Mouse (Mus musculus): ENCODE measurements around the gene Clcn7.

Clcn7 gene

DNA sequence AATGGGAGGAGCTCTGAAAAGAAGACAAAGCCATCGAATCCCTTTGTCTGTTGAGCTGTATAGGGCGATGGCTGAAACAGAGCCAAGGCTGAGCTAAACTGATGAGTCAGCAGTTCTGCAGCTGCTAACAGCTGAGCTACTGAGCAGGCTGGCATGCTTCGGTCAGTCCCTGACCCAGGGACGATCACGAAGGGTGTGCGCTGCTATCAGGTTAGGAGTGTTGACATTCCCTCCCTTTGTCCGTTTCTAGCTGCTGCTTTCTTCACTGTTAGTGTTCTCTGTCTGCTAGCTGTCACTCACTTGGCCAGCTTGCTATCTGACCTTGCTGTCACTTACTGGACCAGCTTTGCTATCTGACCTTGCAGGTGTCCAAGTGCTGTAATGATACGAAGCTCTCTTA is 6.1 kb upstream of the Clcn7 start:
- no peak for DNase-seq (ENCODE audit: low spot score in 2 of 2)

DNA sequence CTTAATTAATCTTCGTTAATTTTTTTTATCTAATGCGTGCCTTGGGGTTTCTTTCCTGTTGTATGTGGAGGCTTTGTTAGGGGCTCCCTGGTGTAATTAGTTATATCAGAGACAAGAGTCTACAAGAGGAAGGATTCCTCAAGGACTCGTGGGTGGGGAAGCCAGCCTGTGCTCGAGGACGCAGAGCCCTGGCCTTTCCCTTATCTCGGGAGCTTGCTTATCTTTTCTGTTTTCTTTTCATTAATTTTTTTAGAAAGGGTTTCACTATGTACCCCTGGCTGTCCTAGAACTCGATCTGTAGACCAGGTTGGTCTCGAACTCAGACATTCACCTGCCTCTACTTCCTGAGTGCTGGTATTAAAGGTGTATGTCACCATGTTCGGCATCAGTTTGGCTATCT is 5.5 kb upstream of the Clcn7 start:
- no peak for DNase-seq (ENCODE audit: low spot score in 2 of 2)

DNA sequence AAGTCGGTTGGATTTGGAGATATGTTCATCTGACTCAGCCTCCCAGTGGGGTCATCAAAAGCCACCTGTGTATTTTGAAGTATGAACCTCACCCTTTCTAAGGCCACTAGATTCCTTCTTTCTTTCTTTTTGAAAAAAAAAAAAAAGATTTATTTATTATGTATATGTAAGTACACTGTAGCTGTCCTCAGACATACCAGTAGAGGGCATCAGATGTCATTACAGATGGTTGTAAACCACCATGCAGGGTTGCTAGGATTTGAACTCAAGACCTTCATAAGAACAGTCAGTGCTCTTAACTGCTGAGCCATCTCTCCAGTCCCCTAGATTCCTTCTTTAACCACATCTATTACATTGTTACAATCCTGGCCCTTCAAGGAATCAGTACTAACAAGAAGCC is 3.1 kb upstream of the Clcn7 start:
- no peak for DNase-seq (ENCODE audit: low spot score in 2 of 2)

DNA sequence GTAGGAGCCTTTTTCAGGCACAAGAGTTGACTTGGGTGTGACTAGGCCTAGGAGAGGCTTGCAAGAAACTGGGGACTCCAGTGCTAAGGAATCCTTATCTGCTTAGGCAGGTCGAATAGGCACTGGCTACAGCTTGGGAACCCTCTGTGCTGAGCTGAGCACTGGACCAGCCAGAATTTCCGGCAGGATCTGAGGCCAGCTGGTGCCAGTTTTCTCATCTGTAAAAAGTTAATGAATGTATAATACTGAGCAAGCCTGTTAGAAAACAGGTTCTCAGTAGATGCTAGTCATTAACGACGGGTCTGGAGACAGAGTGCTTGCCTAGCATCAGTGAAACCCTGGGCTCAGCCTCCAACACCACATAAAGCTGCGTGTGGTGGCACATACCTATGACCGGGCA is 2.4 kb downstream of the Clcn7 start:
- no peak for DNase-seq (ENCODE audit: low spot score in 2 of 2)

DNA sequence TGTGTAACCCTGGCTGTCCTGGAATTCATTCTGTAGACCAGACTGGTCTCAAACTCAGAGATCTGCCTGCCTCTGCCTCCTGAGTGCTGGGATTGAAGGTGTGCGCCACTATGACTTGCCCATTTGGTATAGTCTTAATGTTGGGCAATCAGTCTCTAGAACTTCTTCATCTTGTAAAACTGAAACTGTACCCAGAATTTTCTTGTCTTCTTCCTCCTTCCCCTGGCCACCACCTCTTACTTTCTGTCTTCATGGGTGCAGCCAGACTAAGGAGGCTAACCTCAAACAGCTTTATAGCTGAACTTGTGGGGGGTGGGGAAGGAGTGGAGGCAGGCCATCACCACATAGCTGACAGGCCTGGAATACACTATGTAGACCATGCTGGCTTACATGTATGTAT is 5.6 kb downstream of the Clcn7 start:
- no peak for DNase-seq (ENCODE audit: low spot score in 2 of 2)

DNA sequence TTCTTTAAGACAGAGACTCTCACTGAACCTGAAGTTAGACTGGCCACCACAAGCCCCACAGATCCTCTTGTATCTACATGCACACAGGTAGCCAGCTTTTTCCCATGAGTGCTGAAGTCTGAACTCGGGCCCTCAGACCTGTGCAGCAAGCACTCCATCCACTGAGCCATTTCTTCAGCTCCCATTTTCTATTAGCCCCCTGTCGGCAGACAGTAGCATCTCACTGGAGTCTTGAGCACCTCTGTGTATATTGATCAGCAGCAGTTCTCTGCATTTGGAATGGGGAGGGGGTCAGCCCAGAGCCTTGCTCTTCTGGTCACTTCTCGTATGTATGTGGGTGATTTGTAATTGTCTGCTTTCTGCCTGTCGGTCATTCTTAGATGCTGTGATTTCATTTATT is 6.8 kb downstream of the Clcn7 start:
- DNase-seq (ENCODE audit: low spot score in 2 of 2), result no peak

DNA sequence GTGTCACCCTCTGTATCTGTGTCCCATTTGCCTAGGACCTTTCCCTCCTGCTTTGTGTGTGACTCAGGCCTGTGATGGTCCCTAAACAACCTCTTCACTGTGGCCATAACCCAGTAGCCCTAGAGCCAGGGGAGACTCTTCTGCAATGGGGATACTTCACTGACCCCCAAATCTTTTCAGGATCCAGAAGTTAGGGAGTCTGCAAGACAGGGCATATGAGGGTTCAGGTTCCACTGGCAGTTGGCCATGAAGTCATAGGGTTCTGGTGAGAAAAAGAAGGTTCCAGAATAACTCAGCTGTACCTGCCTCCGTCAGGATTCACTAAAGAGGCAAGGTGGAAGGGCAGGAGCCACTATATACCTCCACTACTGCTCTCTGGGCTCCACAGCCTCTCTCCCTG is 29.0 kb downstream of the Clcn7 start, which contains the start of gene Ccdc154:
TSS of gene Ccdc154 (plus strand) at position 301 of the 400 bp plus-strand sequence.
- no peak for DNase-seq (ENCODE audit: low spot score in 2 of 2)

DNA sequence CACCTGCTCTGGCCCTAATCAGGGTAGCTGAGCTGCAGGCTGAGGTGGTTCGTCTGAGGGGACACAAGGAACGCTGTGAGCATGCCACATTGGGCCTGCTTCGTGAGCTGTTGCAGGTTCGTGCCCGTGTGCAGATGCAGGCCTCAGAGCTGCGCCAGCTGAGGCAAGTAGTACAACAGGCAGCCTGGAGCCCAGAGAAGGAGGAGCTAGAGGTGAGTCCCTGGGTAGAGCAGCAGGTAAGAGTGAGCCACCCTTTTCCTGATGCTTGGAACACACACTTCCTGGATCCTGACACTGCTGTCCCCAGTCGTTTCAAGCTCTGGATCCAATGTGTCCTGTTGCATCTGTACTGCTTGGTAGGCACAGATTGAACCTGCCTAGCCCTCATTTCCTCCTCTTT is 30.2 kb downstream of the Clcn7 start:
- DNase-seq (ENCODE audit: low spot score in 2 of 2), result no peak

DNA sequence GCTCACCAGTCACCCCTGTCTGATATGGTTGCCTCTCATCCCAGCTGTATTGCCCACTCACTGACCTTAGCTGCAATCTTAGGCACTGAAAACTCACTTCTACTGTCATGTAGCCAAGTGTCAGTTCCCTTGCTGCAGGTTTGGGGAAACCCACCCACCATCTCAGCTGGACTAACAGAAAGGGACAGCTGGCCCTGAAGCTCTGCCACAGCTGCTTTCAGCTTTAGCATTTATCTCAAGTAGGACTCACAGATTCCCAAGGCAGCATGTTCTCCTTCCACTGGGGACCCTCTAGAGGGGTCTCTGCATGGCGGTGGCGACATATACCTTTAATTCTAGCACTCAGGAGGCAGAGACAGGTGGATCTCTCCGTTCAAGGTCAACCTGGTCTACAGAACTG is 31.6 kb downstream of the Clcn7 start:
- DNase-seq (ENCODE audit: low spot score in 2 of 2), result no peak

DNA sequence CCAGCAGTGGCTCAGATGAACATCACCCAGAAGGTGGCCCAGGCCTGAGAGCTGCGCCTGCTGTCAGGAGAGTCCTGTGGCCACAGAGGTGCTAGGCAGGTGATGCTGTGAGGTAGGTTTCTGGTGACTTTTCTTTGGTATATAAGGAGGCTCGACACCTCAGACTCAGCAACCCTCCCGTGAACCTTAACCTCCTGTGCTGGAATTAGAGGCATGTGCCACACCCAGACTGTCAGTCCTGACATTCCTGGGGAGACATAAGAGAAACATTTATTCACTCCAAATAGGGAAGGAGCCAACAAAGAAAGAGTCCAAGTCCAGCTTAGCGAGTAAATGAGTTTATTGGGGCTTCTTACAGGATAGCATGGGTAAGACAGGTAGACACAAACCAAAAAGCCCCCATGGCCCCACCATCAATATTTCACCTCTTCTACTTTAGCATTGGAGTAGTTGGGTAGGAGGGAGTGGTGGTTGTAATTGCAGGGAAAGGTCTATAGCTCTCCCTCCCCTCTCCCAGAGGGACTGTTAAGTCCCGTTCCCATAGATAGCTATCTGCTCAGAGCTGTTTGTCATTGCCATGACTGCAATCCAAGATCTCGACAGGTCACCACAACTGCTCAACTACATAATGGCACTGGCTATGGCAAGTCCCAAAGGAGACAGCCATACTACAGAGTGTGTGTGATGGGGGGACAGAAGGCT is 32.9 kb downstream of the Clcn7 start:
- DNase-seq (ENCODE audit: low spot score in 2 of 2), result no peak

DNA sequence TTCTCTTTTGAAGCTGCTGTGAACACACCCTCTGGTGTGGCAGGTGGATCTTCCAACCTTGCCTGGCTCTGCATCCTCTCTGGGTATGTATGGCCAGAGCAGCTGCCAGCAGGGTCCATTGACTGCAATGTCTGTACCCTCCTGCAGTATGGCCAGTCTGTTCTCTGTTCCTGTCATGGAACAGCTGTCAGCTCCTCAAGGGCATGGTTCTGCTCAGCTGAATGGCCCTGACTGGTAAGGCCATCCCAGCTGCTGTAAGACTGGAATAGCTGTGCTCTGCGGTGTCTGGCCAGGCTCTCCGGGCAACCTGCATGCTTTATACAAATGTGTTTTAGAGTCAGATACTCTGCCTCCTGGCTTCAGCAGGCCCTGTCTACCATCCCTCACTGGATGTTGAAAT is 36.5 kb downstream of the Clcn7 start:
- no peak for DNase-seq (ENCODE audit: low spot score in 2 of 2)

DNA sequence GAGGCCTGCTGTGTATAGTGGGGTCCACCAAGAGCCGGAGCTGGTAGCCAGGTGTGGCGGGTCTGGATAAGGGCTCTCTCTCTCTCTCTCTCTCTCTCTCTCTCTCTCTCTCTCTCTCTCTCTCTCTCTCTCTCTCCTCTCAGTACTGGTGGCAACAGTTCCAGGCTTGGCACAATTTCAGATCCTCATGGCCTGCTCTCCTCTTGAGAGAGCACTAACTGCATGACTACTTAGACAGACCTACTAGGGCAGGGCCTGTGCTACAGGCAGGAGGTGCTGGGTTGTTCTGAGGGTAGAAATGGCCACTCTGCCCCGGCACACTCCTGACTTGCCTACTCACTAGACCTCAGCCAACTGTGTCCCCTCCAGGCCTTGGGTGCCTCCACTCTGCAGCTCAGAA is 39.4 kb downstream of the Clcn7 start:
- no peak for DNase-seq (ENCODE audit: low spot score in 2 of 2)

DNA sequence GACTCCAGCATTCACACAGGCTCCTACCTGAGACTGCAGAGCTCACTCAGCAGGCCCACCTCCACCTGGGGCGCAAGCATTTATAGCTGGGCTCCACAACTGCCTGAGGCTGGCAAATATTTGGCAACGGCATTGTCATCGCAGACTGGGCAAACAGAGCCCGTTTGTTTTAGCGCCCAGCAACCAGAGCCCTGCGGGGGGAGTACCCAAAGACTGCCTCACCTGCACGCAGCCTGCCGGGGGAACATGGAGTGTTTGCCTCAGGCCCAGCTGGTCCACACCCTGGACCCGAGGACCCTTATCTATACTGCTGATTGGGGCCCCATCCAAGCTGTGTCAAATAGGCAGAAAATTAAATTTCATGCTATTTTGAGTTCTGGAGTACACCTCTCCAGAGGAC is 42.2 kb downstream of the Clcn7 start, which contains the start of gene Gm38655:
TSS of gene Gm38655 (minus strand) at position 61 of the 400 bp plus-strand sequence.
- DNase-seq (ENCODE audit: low spot score in 2 of 2), result peak; percentile 39 to 66

DNA sequence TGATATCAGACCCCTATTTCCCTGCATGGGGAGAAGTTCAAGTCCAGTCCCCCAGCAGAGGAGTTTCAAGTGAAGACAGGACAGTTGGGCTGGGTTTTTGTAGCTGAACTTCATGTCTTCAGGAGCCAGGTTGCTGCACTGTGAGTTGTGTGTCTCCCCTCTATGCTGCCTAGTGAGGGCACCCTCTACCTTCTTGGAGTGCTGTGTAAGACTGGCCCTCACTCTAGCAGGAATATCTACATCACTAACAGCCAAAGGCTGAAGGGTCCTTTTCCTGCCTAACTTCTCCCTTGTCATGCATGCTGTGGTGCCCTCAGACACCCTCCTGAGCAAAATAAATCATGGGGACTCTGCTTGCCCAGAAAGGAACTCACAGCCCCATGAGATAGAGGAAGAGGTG is 50.0 kb downstream of the Clcn7 start:
- no peak for DNase-seq (ENCODE audit: low spot score in 2 of 2)

DNA sequence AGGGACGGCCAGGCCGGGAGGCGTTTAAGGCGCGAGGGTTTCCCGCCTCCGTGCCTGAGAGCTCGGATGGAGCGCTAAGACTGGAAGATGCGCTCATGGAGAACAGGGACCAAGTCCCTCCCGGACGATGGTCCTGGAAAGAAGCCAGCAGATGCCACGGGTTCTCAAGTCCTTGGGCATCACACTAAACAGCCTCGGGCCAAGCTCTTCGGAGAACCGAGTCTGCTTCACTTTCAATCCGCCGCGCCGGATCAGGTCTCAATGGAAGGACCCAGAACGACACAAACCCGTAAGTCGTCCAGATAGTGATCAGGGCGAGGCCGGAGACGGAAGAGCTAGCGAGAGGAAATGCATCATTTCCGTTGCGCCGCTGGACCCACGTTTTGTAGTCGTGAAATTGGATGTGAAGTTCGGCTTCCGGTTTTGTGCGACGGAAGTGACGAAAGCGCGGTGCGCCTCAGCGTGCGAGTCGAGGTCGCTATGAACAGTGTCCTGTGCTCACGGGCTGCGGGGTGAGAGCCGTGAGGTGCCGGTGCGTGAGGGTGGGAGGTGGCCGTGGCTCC is 51.0 kb downstream of the Clcn7 start, which contains the start of gene BC003965:
TSS of gene BC003965 (plus strand) at position 426 of the 563 bp plus-strand sequence.
- DNase-seq (ENCODE audit: low spot score in 2 of 2), result peak; percentile 98

DNA sequence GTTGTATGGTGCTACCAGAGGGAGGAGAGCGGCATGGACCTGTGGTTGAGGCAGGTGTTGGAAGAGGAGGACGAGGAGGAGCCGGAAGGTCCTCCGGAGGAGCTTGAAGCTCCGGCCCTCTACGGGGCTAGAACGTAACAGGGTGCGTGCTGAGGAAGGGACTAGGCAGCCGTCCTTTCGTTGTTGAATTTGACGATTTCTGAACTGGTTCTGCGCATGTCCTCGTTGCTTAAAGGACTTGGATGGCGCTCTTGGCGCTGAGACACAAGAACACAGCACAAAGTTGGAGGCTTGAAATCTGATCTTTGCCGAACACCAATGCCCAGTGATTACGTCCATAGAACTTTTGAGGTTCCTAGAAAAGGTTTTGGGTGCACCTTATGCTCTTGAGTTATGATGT is 51.8 kb downstream of the Clcn7 start:
- DNase-seq (ENCODE audit: low spot score in 2 of 2), result no peak

DNA sequence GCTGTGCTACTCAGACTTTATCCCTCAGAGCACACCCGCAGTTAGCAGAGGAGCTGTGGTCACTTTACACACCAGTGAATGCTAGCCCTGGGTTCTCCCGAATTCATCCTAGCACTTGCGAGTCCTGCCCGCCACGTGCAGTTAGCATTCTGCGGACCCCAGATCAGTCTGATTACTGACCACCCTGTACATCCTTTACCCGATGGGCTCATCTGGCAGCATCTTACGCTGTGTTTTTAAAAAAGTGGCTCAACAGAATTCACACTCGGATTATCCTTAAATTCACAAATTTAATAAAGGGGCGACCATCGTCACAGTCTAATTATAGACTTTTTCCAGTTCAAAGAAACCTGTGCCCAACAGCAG is 54.6 kb downstream of the Clcn7 start:
- no peak for DNase-seq (ENCODE audit: low spot score in 2 of 2)

DNA sequence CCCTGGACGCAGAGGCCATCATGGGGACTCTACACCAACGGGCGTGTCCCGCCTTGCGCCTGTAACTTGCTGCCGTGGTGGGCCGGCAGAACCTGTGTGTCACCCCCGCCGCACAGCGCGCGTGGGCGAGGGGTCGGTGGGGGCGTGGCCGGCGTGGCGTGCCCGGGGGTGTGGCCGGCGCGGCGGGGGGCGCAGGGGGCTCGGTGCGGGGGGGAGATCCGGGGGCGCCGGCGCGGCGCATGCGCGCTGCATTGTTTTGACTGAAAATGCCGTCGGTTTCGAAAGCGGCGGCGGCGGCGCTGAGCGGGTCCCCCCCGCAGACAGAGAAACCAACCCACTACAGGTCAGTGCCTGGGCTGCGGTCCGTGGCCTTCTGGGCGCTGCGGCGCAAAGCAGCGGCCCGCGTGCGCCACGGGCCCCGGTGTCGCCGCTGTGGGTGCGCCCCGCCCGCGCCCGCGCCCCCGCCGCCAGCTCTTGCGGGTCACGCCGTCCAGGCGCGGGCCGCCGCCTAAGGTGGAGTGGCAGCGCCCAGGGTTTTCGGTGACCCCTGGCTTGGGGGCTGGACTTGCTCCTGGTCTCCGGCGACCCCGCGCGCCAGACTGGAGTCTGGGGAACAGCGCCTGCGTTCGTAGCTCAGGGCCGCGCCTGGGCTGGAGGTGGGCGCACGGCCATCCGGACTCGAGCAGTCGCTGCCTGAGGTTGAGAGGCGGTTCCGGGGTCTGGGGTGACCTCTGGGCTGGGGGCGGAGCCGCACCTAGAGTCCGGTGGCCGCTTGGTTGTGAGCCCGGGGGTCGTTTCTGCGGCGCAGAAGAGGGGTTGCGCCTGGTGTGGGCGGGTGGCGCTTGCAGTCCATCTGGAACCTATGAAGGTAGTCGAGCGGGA is 55.2 kb downstream of the Clcn7 start, which contains the start of gene Unkl:
TSS of gene Unkl (plus strand) at position 248 of the 882 bp plus-strand sequence.
- DNase-seq (ENCODE audit: low spot score in 2 of 2), result peak; percentile 43 to 70

DNA sequence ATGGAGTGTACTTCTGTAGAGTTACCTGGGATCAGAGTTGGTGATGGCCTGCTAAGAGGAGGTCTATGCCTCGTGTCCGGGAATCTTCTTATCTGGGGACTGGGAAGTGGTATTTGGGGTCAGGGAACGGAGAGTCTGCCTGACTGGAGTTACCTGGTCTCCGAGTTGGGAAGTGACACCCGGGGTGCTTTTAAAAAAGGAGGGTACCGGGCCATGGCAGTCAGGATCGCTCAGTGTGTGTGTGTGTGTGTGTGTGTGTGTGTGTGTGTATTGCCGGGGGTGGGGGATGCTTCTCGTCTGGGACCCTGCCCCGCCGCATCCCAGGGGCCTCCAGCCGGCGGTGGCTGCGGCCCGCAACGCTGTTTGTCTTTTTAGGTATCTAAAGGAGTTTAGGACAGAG is 55.9 kb downstream of the Clcn7 start:
- DNase-seq (ENCODE audit: low spot score in 2 of 2), result no peak

DNA sequence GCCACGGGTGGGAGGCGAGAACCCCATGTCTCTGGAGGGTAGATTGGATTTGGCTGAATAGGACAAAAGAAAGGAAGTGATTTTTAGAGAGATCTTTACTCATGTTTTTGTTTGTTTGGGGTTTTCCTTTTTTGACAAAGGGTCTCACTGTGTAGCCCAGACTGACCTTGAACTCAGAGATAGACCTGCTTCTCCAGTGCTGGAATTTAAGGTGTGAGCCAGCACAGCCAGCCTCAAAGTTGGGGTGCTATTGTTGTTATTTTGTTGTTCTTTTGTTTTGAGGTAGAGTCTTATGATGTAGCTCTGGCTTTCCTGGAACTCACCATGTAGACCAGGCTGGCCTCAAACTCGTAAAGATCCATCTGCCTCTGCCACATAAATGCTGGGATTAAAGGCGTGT is 69.2 kb downstream of the Clcn7 start:
- DNase-seq (ENCODE audit: low spot score in 2 of 2), result no peak

DNA sequence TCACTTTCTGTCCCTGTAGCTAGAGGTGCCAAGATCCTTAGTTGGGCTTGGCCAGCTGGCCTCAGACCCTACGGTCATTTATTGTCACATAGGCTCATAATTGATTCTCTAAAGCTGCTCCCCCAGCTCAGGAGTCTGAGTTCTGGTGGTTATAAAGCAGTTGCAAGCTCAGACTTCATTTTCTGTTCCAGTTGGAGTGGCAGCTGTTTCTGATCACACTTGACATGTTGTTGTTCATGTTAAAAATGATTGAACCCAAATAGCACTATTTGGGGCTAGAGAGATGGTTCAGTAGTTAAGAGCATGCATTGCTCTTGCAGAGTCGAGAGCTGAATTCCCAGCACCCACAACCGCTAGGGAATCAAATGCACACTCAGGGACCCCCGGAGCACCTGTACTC is 76.8 kb downstream of the Clcn7 start:
- no peak for DNase-seq (ENCODE audit: low spot score in 2 of 2)

DNA sequence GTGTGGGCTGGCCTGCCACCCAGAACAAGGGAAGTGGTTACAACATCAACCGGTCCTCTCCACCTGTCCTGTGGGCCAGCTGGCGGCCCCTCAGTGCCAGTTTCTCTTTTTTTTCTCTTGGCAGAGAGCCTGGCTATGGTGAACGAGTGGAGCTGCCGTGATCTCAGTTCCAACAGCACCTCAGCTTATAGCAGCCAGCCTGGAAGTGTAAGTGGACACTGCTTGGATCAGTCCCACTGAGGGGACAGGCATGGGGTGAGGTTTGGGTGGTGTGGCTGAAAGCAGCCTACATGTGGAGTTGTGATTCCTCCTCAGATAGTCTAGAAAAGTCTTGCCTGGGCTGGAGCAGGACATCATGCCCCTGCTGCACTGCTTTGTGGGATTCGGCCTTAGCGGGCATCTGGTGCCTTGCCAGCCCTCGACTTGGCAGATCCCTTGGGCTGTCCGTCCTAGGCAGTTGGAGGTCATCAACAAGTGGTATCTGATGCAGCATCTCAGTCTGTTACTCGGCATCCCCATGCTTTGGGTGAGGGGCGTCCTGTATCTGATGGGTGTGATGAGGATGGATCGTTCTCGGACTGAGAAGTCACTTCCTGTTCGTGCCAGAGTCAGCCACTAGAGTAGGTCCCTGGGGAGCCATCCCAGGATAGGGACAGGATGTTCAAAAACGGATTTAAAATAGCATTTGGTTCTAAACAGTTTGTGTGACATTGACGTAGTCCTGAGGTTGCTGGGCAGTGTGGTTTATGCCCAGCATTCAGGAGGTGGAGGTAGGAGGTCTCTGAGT is 77.7 kb downstream of the Clcn7 start:
- DNase-seq (ENCODE audit: low spot score in 2 of 2), result no peak
